22 mouse cellular contexts compared by ENCODE assay signal in genomic region chr11:5988126-5988525, GRCm38 (mm10). TPM values are rescaled to one million over a fixed set of nuclear protein-coding genes. Genes with fewer than 3 reads are reported as not detected.
A peak's percentile ranks its signal among the peaks of the same experiment; 100 is the strongest.
DNase-seq lines count a peak whose midpoint lies in the region; TF ChIP-seq lines count a peak whose summit lies in the region.
"Had no signal": no experiment of that assay in that cellular context is flagged by ENCODE, and none has a peak within 500 bp of the region (broad histone marks: within the 10 kb centered on the region; RNA-seq: fewer than 3 reads in every experiment).

No protein-coding gene starts in this region.

- TF ChIP-seq CTCF in layer of hippocampus, adult 2 months (conservative IDR thresholded peaks at IDR 0.05), result no peak

- DNase-seq in layer of hippocampus, adult 2 months (ENCODE audit: low spot score in 2 of 2), result no peak
- DNase-seq in layer of hippocampus, adult 9-11 months, result no peak
- DNase-seq in ES-CJ7 (ENCODE audit: low read depth, low spot score) (peak; percentile 34), ZHBTc4 (ENCODE audit: low read depth, low spot score) (peak; percentile 67)
- DNase-seq in ovary, adult 18-20 months (ENCODE audit: low spot score), result no peak
- DNase-seq: adrenal gland, adult 2 months; adrenal gland, postnatal 10 days; adrenal gland, postnatal 25 days; B cell, adult 2 months; cerebellum, adult 11 months; cerebellum, adult 18-20 months; cerebellum, adult 8-10 months; cerebellum, postnatal 14 days; cerebellum, postnatal 36 days; embryo, embryonic 11 days had no signal

- H3K4me3 ChIP-seq in layer of hippocampus, adult 2 months, result no peak overlapping the region
- H3K4me3 ChIP-seq: embryonic facial prominence, embryonic 13.5 days; embryonic facial prominence, embryonic 15.5 days; erythroblast, embryonic 14.5 days; forebrain, embryonic 10.5 days; forebrain, embryonic 12.5 days had no signal

- H3K27ac ChIP-seq in layer of hippocampus, adult 2 months, result peak overlapping the region; percentile 71; the same call in 1 of the 2 replicates
- H3K27ac ChIP-seq: embryonic facial prominence, embryonic 13.5 days; embryonic facial prominence, embryonic 15.5 days; forebrain, embryonic 10.5 days; forebrain, embryonic 12.5 days had no signal

RNA-seq across cellular contexts. Expression of gene Ykt6, which starts 32.6 kb away (rescaled TPM):
- total RNA-seq in layer of hippocampus, adult 2 months (2021), result 10 to 100 TPM; 63.4 to 71.4 TPM

RNA-seq across cellular contexts. Expression of gene Gck, which starts 38.2 kb away (rescaled TPM):
- 1 to 10 TPM; 2.4 to 3.3 TPM for total RNA-seq in layer of hippocampus, adult 2 months (2021)
- total RNA-seq: common myeloid progenitor, adult 5-6 weeks; MEL had no signal

Comparison
In these comparisons a context has a peak if more than half of its experiments do, and no peak if none do; other contexts are left out.
1. DNase-seq: peak in ES-CJ7 (single experiment) and ZHBTc4 (single experiment); none in layer of hippocampus, adult 2 months (0 of 2), layer of hippocampus, adult 9-11 months (single experiment) and ovary, adult 18-20 months (single experiment).